Mouse (Mus musculus): ENCODE data around the gene Traf4.

The Traf4 gene

GRCm38 (mm10) chr11:78183884-78184514 lies 18.6 kb upstream of the Traf4 start:
- in situ Hi-C loops (cut with MboI; ENCODE audit: low pct_unique_long_range_greater_than_20kb in 1 of 2, low sequenced_read_pairs in 2 of 2, unreplicated experiment in 1 of 2): no loop called here

- in situ Hi-C loops (cut with MboI; ENCODE audit: low pct_unique_long_range_greater_than_20kb in 1 of 2, low sequenced_read_pairs in 2 of 2, unreplicated experiment in 1 of 2): no loop called here
Measured at GRCm38 (mm10) chr11:78182961-78183844, 17.8 kb upstream of the Traf4 start, which contains the start of gene Rpl23a. Gene Rpl23a (minus strand): TSS chr11:78183584.

GRCm38 (mm10) chr11:78182450-78182849 lies 17.1 kb upstream of the Traf4 start:
- in situ Hi-C loops (cut with MboI; ENCODE audit: low pct_unique_long_range_greater_than_20kb in 1 of 2, low sequenced_read_pairs in 2 of 2, unreplicated experiment in 1 of 2): no loop called here

- in situ Hi-C loops (cut with MboI; ENCODE audit: low pct_unique_long_range_greater_than_20kb in 1 of 2, low sequenced_read_pairs in 2 of 2, unreplicated experiment in 1 of 2): no loop called here
Measured at GRCm38 (mm10) chr11:78181830-78182357, 16.5 kb upstream of the Traf4 start.

GRCm38 (mm10) chr11:78180081-78180761 lies 14.8 kb upstream of the Traf4 start:
- in situ Hi-C loops (cut with MboI; ENCODE audit: low pct_unique_long_range_greater_than_20kb in 1 of 2, low sequenced_read_pairs in 2 of 2, unreplicated experiment in 1 of 2): no loop called here

- in situ Hi-C loops (cut with MboI; ENCODE audit: low pct_unique_long_range_greater_than_20kb in 1 of 2, low sequenced_read_pairs in 2 of 2, unreplicated experiment in 1 of 2): no loop called here
Measured at GRCm38 (mm10) chr11:78179438-78179999, 14.1 kb upstream of the Traf4 start.

- in situ Hi-C loops (cut with MboI; ENCODE audit: low pct_unique_long_range_greater_than_20kb in 1 of 2, low sequenced_read_pairs in 2 of 2, unreplicated experiment in 1 of 2): no loop called here
Measured at GRCm38 (mm10) chr11:78178859-78179437, 13.6 kb upstream of the Traf4 start.

- in situ Hi-C loops (cut with MboI; ENCODE audit: low pct_unique_long_range_greater_than_20kb in 1 of 2, low sequenced_read_pairs in 2 of 2, unreplicated experiment in 1 of 2): no loop called here
Measured at GRCm38 (mm10) chr11:78177903-78178858, 12.8 kb upstream of the Traf4 start.

- in situ Hi-C loops (cut with MboI; ENCODE audit: low pct_unique_long_range_greater_than_20kb in 1 of 2, low sequenced_read_pairs in 2 of 2, unreplicated experiment in 1 of 2): no loop called here
Measured at GRCm38 (mm10) chr11:78177437-78177836, 12.0 kb upstream of the Traf4 start.

- in situ Hi-C loops (cut with MboI; ENCODE audit: low pct_unique_long_range_greater_than_20kb in 1 of 2, low sequenced_read_pairs in 2 of 2, unreplicated experiment in 1 of 2): no loop called here
Measured at GRCm38 (mm10) chr11:78176905-78177331, 11.5 kb upstream of the Traf4 start.

- in situ Hi-C loops (cut with MboI; ENCODE audit: low pct_unique_long_range_greater_than_20kb in 1 of 2, low sequenced_read_pairs in 2 of 2, unreplicated experiment in 1 of 2): no loop called here
Measured at GRCm38 (mm10) chr11:78176402-78176862, 11.0 kb upstream of the Traf4 start, which contains the start of the genes Nek8 and Tlcd1. Gene Nek8 (minus strand): TSS chr11:78176675. Gene Tlcd1 (plus strand): TSS chr11:78176711.

GRCm38 (mm10) chr11:78175771-78176401 lies 10.5 kb upstream of the Traf4 start:
- in situ Hi-C loops (cut with MboI; ENCODE audit: low pct_unique_long_range_greater_than_20kb in 1 of 2, low sequenced_read_pairs in 2 of 2, unreplicated experiment in 1 of 2): no loop called here

GRCm38 (mm10) chr11:78174506-78174905 lies 9.1 kb upstream of the Traf4 start:
- in situ Hi-C loops (cut with MboI; ENCODE audit: low pct_unique_long_range_greater_than_20kb in 1 of 2, low sequenced_read_pairs in 2 of 2, unreplicated experiment in 1 of 2): no loop called here

- in situ Hi-C loops (cut with MboI; ENCODE audit: low pct_unique_long_range_greater_than_20kb in 1 of 2, low sequenced_read_pairs in 2 of 2, unreplicated experiment in 1 of 2): no loop called here
Measured at GRCm38 (mm10) chr11:78172748-78173383, 7.5 kb upstream of the Traf4 start.

GRCm38 (mm10) chr11:78172034-78172747 lies 6.8 kb upstream of the Traf4 start:
- in situ Hi-C loops (cut with MboI; ENCODE audit: low pct_unique_long_range_greater_than_20kb in 1 of 2, low sequenced_read_pairs in 2 of 2, unreplicated experiment in 1 of 2): no loop called here

GRCm38 (mm10) chr11:78171328-78171727 lies 5.9 kb upstream of the Traf4 start:
- in situ Hi-C loops (cut with MboI; ENCODE audit: low pct_unique_long_range_greater_than_20kb in 1 of 2, low sequenced_read_pairs in 2 of 2, unreplicated experiment in 1 of 2): no loop called here

Measured in mouse embryonic stem cell (cell line).